Mouse (Mus musculus): ENCODE measurements around the gene Ttll3. TPM values are rescaled to one million over a fixed set of nuclear protein-coding genes. Genes with fewer than 3 reads are reported as not detected.
A peak's percentile ranks its signal among the peaks of the same experiment; 100 is the strongest.

Ttll3 gene
- total RNA-seq, 4 experiments from 2014 or later = 2.6 to 7.4 (median 3.9) TPM

- DNase-seq = no peak
Measured at GRCm38 (mm10) chr6:113379246-113379645, 9.8 kb upstream of the Ttll3 start.

- DNase-seq = no peak
Measured at GRCm38 (mm10) chr6:113380480-113380879, 8.6 kb upstream of the Ttll3 start.

GRCm38 (mm10) chr6:113384351-113384927 is 4.6 kb upstream of the Ttll3 start:
- no peak for DNase-seq

- no peak for DNase-seq
Measured at GRCm38 (mm10) chr6:113385160-113385714, 3.8 kb upstream of the Ttll3 start.

- no peak for DNase-seq
Measured at GRCm38 (mm10) chr6:113386025-113386424, 3.0 kb upstream of the Ttll3 start.

- no peak for DNase-seq
Measured at GRCm38 (mm10) chr6:113390715-113391114, 1.7 kb downstream of the Ttll3 start.

GRCm38 (mm10) chr6:113392015-113392386 is 2.9 kb downstream of the Ttll3 start:
- no peak for DNase-seq

- peak; percentile 34 for DNase-seq
Measured at GRCm38 (mm10) chr6:113392387-113393071, 3.5 kb downstream of the Ttll3 start.

GRCm38 (mm10) chr6:113393951-113394350 is 4.9 kb downstream of the Ttll3 start:
- no peak for DNase-seq

GRCm38 (mm10) chr6:113394811-113395210 is 5.8 kb downstream of the Ttll3 start:
- DNase-seq = no peak

- no peak for DNase-seq
Measured at GRCm38 (mm10) chr6:113395501-113395900, 6.4 kb downstream of the Ttll3 start.

GRCm38 (mm10) chr6:113396270-113397030 is 7.4 kb downstream of the Ttll3 start:
- no peak for DNase-seq

- DNase-seq = no peak
Measured at GRCm38 (mm10) chr6:113402094-113402493, 13.0 kb downstream of the Ttll3 start.

GRCm38 (mm10) chr6:113404649-113405448 is 15.8 kb downstream of the Ttll3 start:
- DNase-seq = no peak

- DNase-seq = no peak
Measured at GRCm38 (mm10) chr6:113405483-113405882, 16.4 kb downstream of the Ttll3 start.

GRCm38 (mm10) chr6:113406683-113407082 is 17.6 kb downstream of the Ttll3 start:
- no peak for DNase-seq

- DNase-seq = no peak
Measured at GRCm38 (mm10) chr6:113410001-113410400, 20.9 kb downstream of the Ttll3 start.

GRCm38 (mm10) chr6:113416416-113416815 is 27.4 kb downstream of the Ttll3 start:
- DNase-seq = no peak

GRCm38 (mm10) chr6:113418441-113419198 is 29.6 kb downstream of the Ttll3 start:
- no peak for DNase-seq

GRCm38 (mm10) chr6:113419199-113419587 is 30.1 kb downstream of the Ttll3 start, which contains the start of gene Rpusd3:
Rpusd3 (minus strand) TSS chr6:113419340.
- DNase-seq = peak; percentile 95

- DNase-seq = no peak
Measured at GRCm38 (mm10) chr6:113423000-113423399, 33.9 kb downstream of the Ttll3 start.

GRCm38 (mm10) chr6:113424187-113424586 is 35.1 kb downstream of the Ttll3 start:
- DNase-seq = no peak

Data from adrenal gland, adult 8-10 months (tissue).